Mouse (Mus musculus) midbrain, embryonic 13.5 days (tissue): ENCODE measurements around the gene Prkn. TPM values are rescaled to one million over a fixed set of nuclear protein-coding genes. Genes with fewer than 3 reads are reported as not detected.
"Not testable (repeated sequence)": the region's sequence is repeated elsewhere in the genome, so short reads cannot be mapped to it uniquely, and the experiment has no call there.

Experiments used
- ATAC-seq: fragments of 200-750 bp; cut with Nextera tagmentation; 2 replicates; pipeline ENCODE4 v1.8.0; 2017; ENCODE audit warnings: mild to moderate bottlenecking, moderate TSS enrichment, moderate library complexity
- H3K27ac ChIP-seq: fragments of 300-500 bp; sonication (generic); 2 replicates; pipeline ENCODE4 v1.5.1; 2015; ENCODE audit warnings: inconsistent platforms, mild to moderate bottlenecking, moderate library complexity
- H3K27me3 ChIP-seq: fragments of 300-500 bp; sonication (generic); 2 replicates; pipeline ENCODE4 v1.6.1; 2015; ENCODE audit warnings: mild to moderate bottlenecking, inconsistent platforms
- H3K36me3 ChIP-seq: fragments of 300-500 bp; sonication (generic); 2 replicates; pipeline ENCODE4 v1.6.1; 2015; ENCODE audit warnings: mild to moderate bottlenecking, inconsistent platforms
- H3K4me1 ChIP-seq: fragments of 300-500 bp; sonication (generic); replicated peaks from 2 replicates; pipeline ENCODE4 v1.6.1; 2015; ENCODE audit warnings: inconsistent platforms
- H3K4me2 ChIP-seq: fragments of 300-500 bp; sonication (generic); replicated peaks from 2 replicates; pipeline ENCODE4 v1.6.1; 2015; ENCODE audit warnings: moderate library complexity, mild to moderate bottlenecking, inconsistent platforms
- H3K4me3 ChIP-seq: fragments of 300-500 bp; sonication (generic); replicated peaks from 2 replicates; pipeline ENCODE4 v1.5.1; 2015; ENCODE audit warnings: mild to moderate bottlenecking, inconsistent platforms
- H3K9ac ChIP-seq: fragments of 300-500 bp; sonication (generic); replicated peaks from 2 replicates; pipeline ENCODE4 v1.6.1; 2015; ENCODE audit warnings: mild to moderate bottlenecking, inconsistent platforms
- H3K9me3 ChIP-seq: fragments of 300-500 bp; sonication (generic); 2 replicates; pipeline ENCODE4 v1.6.1; 2016; ENCODE audit warnings: mild to moderate bottlenecking, inconsistent platforms
- WGBS: fragments of 180-500 bp; shearing (Covaris S2); methylation state at CpG from one replicate; pipeline ENCODE4 v1.1.7; 2015; 5-methylcytosine and 5-hydroxymethylcytosine counted together
- polyA plus RNA-seq: library from polyadenylated mRNA; unstranded; fragments of >200 nt; fragmentation: Nextera tagmentation; extraction: Ambion mirVana; gene quantifications from 2 replicates; pipeline ENCODE4 v1.2.1, GENCODE M21; 2015

Prkn gene
- polyA plus RNA-seq, 1 experiment from 2014 or later = 3.1 TPM

DNA sequence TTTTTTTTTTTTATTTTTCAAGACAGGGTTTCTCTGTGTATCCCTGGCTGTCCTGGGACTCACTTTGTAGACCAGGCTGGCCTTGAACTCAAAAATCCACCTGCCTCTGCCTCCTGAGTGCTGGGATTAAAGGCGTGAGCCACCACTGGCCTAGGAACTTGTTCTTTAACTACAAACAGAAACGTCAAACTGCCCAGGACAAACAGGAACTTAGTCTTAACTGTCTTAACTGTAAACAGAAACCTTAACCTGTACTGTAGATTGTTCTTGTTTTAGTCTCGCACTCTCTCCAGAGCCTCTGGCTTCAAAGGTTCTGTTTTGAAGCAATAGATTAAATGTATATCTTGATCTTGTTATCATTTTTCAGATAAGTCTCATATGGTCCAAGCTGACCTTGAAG, 1154.6 kb downstream of the Prkn start:
- H3K27ac ChIP-seq, H3K4me1 ChIP-seq, H3K9me3 ChIP-seq, H3K9ac ChIP-seq, H3K27me3 ChIP-seq, ATAC-seq, H3K4me3 ChIP-seq, H3K4me2 ChIP-seq, H3K36me3 ChIP-seq: not testable (repeated sequence)
- WGBS = 93% methylated on average over 3 of the region's 3 CpGs

DNA sequence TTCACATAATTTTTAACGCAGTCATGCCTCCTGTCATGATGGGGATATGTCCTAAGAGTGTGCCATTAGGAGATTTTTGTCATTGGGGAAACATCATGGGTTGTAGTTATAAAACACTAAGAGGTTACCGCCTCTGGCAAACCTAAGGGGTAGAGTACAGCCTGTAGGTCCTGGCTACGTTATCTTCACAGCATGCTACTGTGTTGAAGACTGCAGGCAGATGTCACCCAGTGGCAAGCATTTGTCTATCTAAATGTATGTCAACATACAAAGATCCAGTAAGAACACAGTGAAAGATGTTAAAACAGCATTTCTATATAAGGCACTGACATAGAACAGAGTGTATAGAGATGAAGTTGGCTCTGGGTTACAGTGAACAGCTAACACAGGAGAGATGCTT, 1155.3 kb downstream of the Prkn start:
- H3K9ac ChIP-seq = no peak overlapping the region
- H3K4me3 ChIP-seq = no peak overlapping the region
- peaks cover 3% of the 10 kb centered on the region; the same call in 1 of the 2 replicates for H3K27me3 ChIP-seq
- WGBS = 87% methylated on average over 3 of the region's 3 CpGs
- no peak overlapping the region for H3K4me2 ChIP-seq
- H3K9me3 ChIP-seq = no peaks in the 10 kb centered on the region
- H3K27ac ChIP-seq = no peak overlapping the region
- no peaks in the 10 kb centered on the region for H3K36me3 ChIP-seq
- H3K4me1 ChIP-seq = peaks cover 12% of the 10 kb centered on the region; the same call in 1 of the 2 replicates
- ATAC-seq = no peak

DNA sequence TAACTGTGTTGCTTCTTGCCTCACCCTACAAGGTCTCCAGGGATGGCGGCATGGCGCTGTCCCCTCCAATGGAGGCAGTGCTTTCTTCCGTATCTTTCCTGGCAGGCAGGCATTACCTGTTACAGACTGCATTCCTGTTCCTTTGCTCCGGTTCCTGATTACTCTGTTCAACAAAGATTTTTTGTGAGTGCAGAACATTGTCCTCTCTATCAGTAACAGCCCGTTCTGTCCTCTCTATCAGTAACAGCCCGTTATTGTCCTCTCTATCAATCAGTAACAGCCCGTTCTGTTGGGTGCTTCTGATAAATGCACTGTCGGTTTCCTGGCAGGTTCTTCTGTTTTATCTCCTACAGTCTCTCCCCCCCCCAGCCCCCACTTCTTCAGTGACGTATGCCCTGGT, 1156.1 kb downstream of the Prkn start:
- Histone ChIP-seq H3K4me2 (no peak overlapping the region), H3K27me3 (peaks cover 3% of the 10 kb centered on the region; the same call in 1 of the 2 replicates), H3K4me1 (peaks cover 8% of the 10 kb centered on the region; the same call in 1 of the 2 replicates), H3K36me3 (no peaks in the 10 kb centered on the region), H3K9me3 (no peaks in the 10 kb centered on the region), H3K4me3 (no peak overlapping the region), H3K9ac (no peak overlapping the region), H3K27ac (no peak overlapping the region)
- no peak for ATAC-seq
- 76% methylated on average over 9 of the region's 9 CpGs for WGBS

DNA sequence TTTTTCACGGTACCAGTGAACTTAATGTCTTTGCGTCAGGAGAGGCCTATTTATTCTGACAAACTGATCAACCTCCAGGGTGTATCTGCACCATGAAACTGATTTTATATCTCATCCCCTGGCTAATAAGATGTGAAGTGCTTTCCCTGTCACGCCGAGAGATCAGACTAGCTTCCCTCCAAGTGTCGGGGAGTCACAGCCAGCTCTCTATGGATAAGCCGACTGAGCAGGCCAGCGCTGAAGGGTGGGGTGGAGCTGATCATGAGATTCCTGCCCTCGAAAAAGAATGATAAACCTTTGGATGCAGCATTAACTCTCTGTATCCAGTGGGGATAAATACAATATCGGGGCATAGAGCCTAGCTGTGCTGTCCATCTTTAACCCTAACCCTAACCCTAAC, 1160.1 kb downstream of the Prkn start:
- WGBS = 47% methylated on average over 9 of the region's 9 CpGs
- no peak for ATAC-seq
- Histone ChIP-seq H3K9ac (no peak overlapping the region), H3K4me3 (no peak overlapping the region), H3K36me3 (no peaks in the 10 kb centered on the region), H3K4me2 (no peak overlapping the region), H3K4me1 (0 out of 2 replicates have a peak, but pooled peaks cover 4% of the 10 kb centered on the region), H3K27me3 (no peaks in the 10 kb centered on the region), H3K27ac (no peak overlapping the region), H3K9me3 (no peaks in the 10 kb centered on the region)

DNA sequence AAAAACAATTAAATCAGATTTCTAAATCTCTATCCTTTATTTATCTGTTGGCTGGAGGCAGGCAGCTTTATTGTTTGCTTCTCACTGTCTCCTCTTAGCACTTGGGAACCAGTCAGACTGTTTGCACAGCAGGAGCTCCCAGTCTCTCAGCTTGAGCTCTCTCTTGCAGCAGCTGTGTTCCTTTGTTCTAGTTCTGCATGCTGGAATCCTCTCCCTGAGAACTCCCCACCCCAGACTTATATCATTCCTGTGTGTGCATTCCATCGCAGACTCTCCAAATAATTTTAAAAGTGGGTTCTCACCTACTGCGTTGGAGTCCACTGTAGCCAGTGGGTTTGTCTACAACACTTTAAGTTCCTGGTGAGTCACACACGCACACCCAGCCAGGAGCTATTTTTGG, 1181.1 kb downstream of the Prkn start:
- H3K9me3 ChIP-seq = peaks cover 12% of the 10 kb centered on the region
- no peak for ATAC-seq
- no peaks in the 10 kb centered on the region for H3K36me3 ChIP-seq
- 47% methylated on average over 3 of the region's 3 CpGs for WGBS
- no peak overlapping the region for H3K4me2 ChIP-seq
- no peak overlapping the region for H3K9ac ChIP-seq
- no peaks in the 10 kb centered on the region for H3K4me1 ChIP-seq
- H3K27me3 ChIP-seq = no peaks in the 10 kb centered on the region
- H3K4me3 ChIP-seq = no peak overlapping the region
- no peak overlapping the region for H3K27ac ChIP-seq

DNA sequence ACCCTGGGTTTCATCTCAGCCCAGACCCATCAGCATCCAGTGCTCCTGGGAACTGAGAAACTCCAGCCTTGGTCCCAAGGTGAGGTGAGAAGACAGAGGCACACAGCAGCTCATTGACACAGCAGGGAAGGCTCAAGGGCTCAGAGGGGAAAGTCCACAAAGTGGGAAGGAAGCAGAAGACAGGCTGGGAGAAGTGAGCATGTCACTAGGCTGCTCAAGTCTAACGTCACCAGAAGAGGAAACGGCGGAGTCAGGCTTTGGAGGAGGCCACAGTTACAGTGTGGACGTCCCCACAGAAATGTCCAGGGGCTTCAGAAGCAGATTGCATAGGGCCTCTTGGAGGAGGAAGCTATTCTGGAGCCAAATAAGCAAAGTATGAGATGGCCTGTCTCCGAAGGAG, 1189.2 kb downstream of the Prkn start:
- Histone ChIP-seq H3K36me3 (no peaks in the 10 kb centered on the region), H3K27ac (no peak overlapping the region), H3K4me3 (no peak overlapping the region), H3K9me3 (no peaks in the 10 kb centered on the region), H3K4me2 (no peak overlapping the region; the same call in 1 of the 2 replicates), H3K27me3 (no peaks in the 10 kb centered on the region), H3K4me1 (peaks cover 25% of the 10 kb centered on the region), H3K9ac (no peak overlapping the region)
- ATAC-seq = no peak
- WGBS = 88% methylated on average over 5 of the region's 5 CpGs

DNA sequence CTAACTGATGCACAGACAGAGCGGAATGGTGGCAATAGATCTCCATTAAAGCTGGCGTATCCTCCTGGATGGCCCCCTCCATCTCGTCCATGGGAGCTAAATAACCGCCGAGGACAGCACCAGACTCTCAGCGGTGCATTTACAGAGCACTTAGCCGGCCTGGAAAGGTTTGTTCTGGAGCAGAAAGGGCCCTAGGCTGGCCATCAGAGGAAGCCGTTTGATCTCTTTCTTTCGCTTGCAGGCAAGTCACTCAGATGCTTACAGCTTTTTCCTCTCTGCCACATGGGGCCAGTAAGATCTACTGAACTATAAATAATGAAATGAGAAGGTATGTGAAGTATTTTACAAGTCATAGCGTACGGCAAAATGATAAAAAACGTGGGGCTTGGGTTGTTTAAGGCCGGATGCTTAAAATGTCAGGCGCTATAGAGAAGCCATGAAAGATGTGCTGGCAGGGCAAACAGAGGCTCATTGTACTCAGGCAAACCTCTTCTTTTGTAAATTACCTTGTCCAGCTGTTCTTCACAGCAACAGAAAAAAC, 1189.8 kb downstream of the Prkn start:
- no peaks in the 10 kb centered on the region for H3K9me3 ChIP-seq
- H3K27me3 ChIP-seq = no peaks in the 10 kb centered on the region
- peak; percentile 65 for ATAC-seq
- H3K36me3 ChIP-seq = no peaks in the 10 kb centered on the region
- H3K4me3 ChIP-seq = no peak overlapping the region
- WGBS = 9% methylated on average over 14 of the region's 14 CpGs
- H3K4me1 ChIP-seq = peaks cover 25% of the 10 kb centered on the region
- H3K9ac ChIP-seq = no peak overlapping the region
- peak overlapping the region; percentile 53 for H3K27ac ChIP-seq
- peak overlapping the region; percentile 24 for H3K4me2 ChIP-seq

DNA sequence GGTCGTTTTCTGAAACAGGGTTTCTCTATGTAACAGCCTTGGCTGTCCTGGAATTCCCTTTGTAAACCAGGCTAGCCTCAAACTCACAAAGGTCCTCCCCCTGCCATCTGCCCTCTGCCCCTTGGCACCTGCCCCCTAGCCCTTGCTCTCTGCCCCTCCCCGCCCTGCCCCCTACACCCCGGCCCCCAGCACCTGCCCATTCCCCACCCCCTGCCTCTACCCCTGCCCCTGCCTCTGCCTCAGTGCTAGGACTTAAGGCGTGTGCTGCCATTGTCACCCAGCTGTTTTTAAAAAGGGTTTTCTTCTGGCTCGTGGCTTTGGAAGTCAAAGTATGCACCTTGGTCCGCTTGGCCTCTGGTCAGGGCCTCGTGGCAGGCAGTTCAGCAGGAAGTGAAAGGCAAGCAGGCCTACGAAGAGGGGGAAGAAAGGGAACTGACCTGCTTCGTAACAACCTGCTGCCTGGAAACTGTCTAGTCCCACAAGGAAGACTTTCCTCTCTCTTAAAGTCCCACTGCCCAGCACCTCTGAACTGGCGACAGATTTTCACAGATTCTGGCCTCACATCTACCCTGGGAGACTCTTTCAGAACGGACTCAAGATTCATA, 1190.5 kb downstream of the Prkn start:
- no peak overlapping the region for H3K9ac ChIP-seq
- WGBS = 7% methylated on average over 11 of the region's 11 CpGs

DNA sequence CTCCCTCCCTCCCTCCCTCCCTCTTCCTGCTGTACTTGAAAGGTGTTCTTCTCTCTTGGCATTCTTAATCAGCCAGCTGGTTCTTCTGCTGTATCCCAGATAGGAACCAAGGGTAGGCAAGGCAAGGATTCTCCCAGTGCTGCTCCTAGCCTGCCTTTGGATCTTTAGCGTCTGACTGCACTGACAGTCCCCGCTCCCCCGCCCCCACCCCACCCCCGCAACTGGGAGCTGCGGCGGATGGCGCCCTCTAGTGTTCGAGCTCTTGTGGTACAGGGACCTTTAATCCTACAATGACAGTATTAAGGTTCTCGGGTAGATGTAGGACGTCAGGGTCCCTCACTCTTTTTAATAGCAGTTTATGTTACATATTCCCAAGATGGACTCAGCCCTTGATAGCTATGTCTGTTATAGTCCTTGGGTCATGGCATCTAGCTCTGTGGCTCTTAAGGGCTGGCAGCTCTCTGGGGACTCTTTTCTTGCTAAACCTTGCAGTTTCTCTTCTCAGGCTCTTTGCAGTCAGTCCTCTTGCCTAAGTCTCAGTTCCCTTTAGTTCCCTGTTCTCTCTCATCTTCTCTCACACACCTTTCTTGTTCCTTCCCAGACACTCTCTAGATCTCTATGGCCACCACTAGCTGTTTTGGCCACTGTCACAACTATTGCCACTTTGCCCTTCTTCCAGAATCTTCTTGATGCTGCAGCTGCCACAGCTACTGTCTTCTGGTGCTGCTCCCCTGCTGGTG, 1191.2 kb downstream of the Prkn start:
- Histone ChIP-seq H3K4me1 (peaks cover 25% of the 10 kb centered on the region), H3K4me2 (peak overlapping the region; percentile 15), H3K27me3 (no peaks in the 10 kb centered on the region), H3K27ac (no peak overlapping the region), H3K4me3 (no peak overlapping the region), H3K9me3 (no peaks in the 10 kb centered on the region), H3K9ac (no peak overlapping the region), H3K36me3 (no peaks in the 10 kb centered on the region)
- 3% methylated on average over 10 of the region's 10 CpGs for WGBS
- ATAC-seq = peak; percentile 71

More for the DNA sequence above, 1190.5 kb downstream of the Prkn start:
- peak; percentile 25; the same call in 1 of the 2 replicates for ATAC-seq
- Histone ChIP-seq H3K9me3 (no peaks in the 10 kb centered on the region), H3K4me2 (peak overlapping the region; percentile 24), H3K36me3 (no peaks in the 10 kb centered on the region), H3K27me3 (no peaks in the 10 kb centered on the region), H3K27ac (peak overlapping the region; percentile 53), H3K4me1 (peaks cover 25% of the 10 kb centered on the region), H3K4me3 (no peak overlapping the region)

DNA sequence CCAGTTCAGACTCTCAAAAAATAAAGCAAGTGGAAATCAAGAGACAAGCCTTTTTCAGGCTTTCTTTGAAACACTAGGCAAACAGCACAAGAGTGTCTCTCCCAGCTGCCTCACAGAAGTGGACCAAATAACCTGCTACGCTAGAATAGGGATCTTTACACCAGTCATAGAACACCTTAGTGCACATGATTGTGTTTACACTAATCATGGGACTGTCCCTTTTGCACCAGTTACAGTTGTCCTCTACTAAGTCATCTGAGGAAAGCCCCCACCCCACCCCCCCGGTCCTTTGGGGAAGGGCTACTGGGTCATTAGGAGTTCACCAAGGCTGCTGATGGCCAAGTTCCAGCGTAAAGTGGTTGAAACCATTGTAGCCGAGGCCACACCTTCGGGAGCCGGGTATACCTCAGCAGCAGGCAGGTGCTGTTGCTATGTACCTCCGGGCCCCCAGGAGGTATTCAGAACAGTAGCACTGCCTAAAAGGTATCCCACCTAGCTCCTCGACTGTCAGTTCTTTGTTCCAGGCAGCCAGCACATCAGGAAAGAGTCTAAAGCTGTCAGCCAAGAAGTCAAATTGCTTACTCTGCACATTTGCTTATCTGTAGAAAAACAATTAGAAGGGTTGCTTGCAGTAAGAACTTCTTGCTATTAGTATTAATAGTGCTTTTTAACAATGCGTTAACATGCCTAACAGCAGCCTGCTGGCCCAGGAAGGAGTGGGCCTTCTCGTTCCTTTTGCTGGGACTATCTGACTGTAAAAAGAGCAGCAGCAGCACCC, 1192.0 kb downstream of the Prkn start:
- no peak overlapping the region for H3K4me2 ChIP-seq
- H3K9ac ChIP-seq = no peak overlapping the region
- H3K4me1 ChIP-seq = peaks cover 25% of the 10 kb centered on the region
- no peaks in the 10 kb centered on the region for H3K9me3 ChIP-seq
- no peaks in the 10 kb centered on the region for H3K36me3 ChIP-seq
- H3K27me3 ChIP-seq = no peaks in the 10 kb centered on the region
- H3K27ac ChIP-seq = no peak overlapping the region
- H3K4me3 ChIP-seq = no peak overlapping the region
- 75% methylated on average over 10 of the region's 10 CpGs for WGBS
- ATAC-seq = no peak

DNA sequence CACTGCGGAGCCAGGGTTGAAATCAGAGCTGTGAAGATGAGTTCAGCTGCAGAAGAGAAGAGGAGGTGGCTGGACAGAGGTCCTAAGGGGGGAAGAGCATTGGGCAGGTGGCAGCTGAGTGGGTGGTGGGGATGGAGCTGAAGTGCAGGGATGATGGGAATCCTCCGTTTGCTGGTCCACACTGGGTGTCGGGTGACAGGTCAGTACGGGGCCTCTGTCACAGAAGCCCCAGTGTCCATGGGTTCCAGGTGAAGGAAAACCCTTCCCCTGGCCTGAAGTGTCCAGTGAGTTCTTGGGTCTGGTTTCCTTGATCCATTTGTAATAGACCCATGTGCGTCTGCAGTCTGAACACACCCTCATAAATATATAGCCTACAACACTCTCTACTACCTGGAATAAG, 1195.2 kb downstream of the Prkn start:
- Histone ChIP-seq H3K9me3 (no peaks in the 10 kb centered on the region), H3K27ac (no peak overlapping the region), H3K27me3 (peaks cover 3% of the 10 kb centered on the region; the same call in 1 of the 2 replicates), H3K4me1 (peaks cover 13% of the 10 kb centered on the region), H3K4me3 (no peak overlapping the region), H3K9ac (no peak overlapping the region), H3K4me2 (no peak overlapping the region), H3K36me3 (no peaks in the 10 kb centered on the region)
- no peak for ATAC-seq
- 49% methylated on average over 5 of the region's 5 CpGs for WGBS

DNA sequence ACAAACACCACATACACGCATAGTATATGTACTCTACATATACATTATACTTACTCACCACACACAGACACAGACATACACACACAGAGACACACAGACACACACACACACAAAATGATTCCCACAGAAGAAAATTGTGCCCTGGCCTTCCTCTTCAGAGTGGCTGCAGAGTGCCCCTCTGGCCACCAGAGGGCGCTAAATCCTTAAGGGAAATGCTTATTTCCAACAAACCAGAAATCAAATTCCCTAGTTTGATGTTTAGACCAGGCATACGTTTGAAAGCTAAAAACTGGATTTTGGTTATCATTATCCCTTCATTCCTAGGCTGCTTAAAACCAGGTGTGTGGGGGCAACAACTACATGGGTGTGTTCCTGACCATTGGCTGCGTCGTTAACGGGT, 1196.0 kb downstream of the Prkn start:
- Histone ChIP-seq H3K36me3 (no peaks in the 10 kb centered on the region), H3K27ac (no peak overlapping the region), H3K27me3 (peaks cover 6% of the 10 kb centered on the region), H3K4me3 (no peak overlapping the region), H3K4me1 (peaks cover 6% of the 10 kb centered on the region), H3K4me2 (no peak overlapping the region), H3K9ac (no peak overlapping the region), H3K9me3 (no peaks in the 10 kb centered on the region)
- 44% methylated on average over 6 of the region's 6 CpGs for WGBS
- ATAC-seq = no peak; the same call in 1 of the 2 replicates
